Mouse (Mus musculus) gastrocnemius, postnatal 4 days (tissue): ENCODE results near the gene Spam1. TPM values are rescaled to one million over a fixed set of nuclear protein-coding genes. Genes with fewer than 3 reads are reported as not detected.

ENCODE experiments used
- DNase-seq, 2 experiments: peaks; one replicate each; pipeline ENCODE4 v3.0.0; 2021 to 2022; ENCODE audit warnings: low spot score in 2 of 2, mixed read lengths in 2 of 2
- long read RNA-seq, 2 experiments: library from polyadenylated mRNA; stranded (forward); transcript quantifications; one replicate each; pipeline ENCODE4 v2.0.0; 2021
- total RNA-seq, 2 experiments: library from RNA; stranded (reverse); gene quantifications; 2 replicates each; pipeline ENCODE4 v1.2.3; 2021

The Spam1 gene
- not detected for total RNA-seq
- long read RNA-seq, experiment 1: 0 reads
- long read RNA-seq, experiment 2: 0 reads

DNA sequence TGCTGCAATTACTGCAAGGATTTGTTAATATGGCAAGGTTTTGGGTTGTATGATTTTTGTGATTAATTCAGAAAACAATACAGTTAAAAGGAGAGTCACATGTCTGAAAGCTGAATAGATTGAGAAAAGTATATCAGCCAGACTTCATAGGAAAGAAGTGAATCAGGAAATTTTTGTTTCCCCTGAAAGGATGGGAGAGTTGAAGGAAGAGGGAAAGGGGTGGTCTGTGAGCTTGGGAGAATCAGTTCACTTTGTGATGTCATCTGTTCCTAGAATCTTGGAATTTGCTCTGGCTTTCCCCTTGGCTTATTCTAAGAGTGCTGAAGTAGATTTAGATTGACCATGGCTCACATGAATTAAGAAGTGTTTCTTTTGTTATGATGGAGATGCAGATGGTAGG lies at the start of gene Spam1:
Spam1 (plus strand) TSS at position 301 of the 400 bp plus-strand sequence.
- no peak for DNase-seq

- DNase-seq: no peak
Observed at GRCm38 (mm10) chr6:24748029-24748428, 43.0 kb upstream of the Spam1 start, which contains the start of gene Hyal4. Gene Hyal4, plus strand, starts transcription at chr6:24748329.

- DNase-seq: no peak
Observed at GRCm38 (mm10) chr6:24759281-24759680, 31.7 kb upstream of the Spam1 start.

GRCm38 (mm10) chr6:24766261-24766660 lies 24.7 kb upstream of the Spam1 start:
- DNase-seq: no peak

- no peak for DNase-seq
Observed at GRCm38 (mm10) chr6:24779182-24779581, 11.8 kb upstream of the Spam1 start.

- DNase-seq: no peak
Observed at GRCm38 (mm10) chr6:24822070-24822469, 31.1 kb downstream of the Spam1 start.

Other genes starting within 250 kb of the Spam1 start
- 100 to 1,000 TPM; 105 to 205 TPM for gene Lmod2, start 193.4 kb upstream of the Spam1 start, total RNA-seq
- gene Wasl, start 126.2 kb upstream of the Spam1 start, total RNA-seq: 10 to 100 TPM; 33.1 to 38.7 TPM
- gene Hyal6, start 57.9 kb upstream of the Spam1 start, total RNA-seq: not detected
- gene Hyal4, start 42.9 kb upstream of the Spam1 start, total RNA-seq: not detected
- gene Hyal5, start 66.8 kb downstream of the Spam1 start, total RNA-seq: not detected
- under 1 TPM; 0.83 to 0.91 TPM for gene Tmem229a, start 165.1 kb downstream of the Spam1 start, total RNA-seq